Mouse (Mus musculus) telencephalon, adult 2 months (tissue): ENCODE data around the gene Odf2l.
A peak's percentile ranks its signal among the peaks of the same experiment; 100 is the strongest.

Experiments used
- DNase-seq: peaks from one replicate; pipeline ENCODE4 v3.0.0-alpha.2; 2011; ENCODE audit warnings: low read depth, low spot score

The Odf2l gene

DNA sequence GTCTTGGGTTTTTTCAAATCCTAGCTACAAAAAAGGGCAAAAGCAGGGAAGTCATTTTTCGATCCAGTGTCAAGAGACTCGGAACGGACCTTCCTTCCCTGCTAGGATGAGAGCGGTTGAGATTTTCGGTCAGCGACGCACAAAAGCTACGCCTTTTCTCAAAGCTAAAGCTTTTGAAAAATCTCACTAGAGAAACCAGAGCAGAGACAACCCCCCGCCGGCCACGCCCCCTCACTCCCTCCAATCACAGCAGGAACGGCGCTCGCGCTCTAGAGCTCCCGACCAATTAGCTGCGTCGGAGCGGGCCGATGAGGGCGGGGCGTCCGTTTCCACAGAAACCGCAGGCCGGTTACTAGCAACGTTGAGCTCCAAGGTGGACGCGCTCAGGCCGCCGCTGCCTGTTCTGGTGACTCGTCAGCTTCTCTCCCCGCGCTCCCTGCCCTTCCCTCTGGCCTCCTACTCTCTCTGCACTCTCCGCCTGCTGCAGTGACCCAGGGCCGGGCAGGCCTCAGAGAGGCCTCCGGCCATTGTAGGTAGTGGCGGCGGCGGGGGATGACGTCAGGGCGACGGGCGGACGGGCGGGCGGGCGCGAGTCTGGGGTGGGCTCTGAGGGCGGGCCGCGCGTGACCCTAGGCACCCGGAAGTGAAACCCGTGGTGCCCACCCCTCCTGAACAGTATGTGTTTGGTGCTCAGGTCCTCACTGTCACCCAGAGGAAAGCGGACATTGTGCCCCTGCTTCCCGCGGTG is at the start of gene Odf2l:
Gene Odf2l (plus strand): TSS at position 335 of the 748 bp plus-strand sequence.
- DNase-seq: peak; percentile 96

DNA sequence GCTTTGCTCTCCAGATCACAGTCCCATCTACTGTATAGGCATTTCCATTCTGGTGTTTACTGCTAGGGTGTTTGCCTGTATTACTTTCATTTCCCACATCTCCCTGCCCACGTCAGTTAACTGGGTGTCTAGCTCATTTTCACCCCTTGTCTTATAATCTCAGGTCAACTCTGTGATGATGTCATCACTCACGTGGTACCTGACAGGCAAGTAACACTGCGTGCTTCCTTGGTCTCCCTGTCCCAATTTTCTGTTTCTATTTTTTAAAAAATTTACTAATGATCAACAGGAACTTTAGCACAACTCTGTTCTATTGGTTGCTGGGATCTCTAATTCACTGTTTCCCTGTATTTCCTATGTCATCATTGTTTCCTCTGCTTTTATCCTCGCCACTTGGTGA is 49.4 kb upstream of the Odf2l start:
- no peak for DNase-seq

DNA sequence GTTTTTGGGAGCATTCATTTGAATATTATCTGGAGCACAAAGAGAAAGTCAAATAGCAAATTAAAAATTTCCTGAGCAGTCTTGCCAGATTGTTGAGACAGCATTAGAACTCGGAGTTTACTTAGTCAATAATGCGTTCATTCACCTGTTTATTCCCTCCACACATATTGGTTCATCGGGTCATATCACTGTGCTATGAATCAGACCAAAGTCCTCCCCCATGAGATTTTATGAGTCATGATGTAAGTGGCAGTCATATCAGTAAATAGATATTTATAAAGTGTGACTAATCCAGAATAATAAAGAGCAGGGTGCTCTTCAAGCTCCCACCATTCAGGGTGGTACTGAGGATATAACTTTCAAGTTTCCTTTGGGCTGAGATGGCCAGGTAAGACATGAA is 46.0 kb upstream of the Odf2l start:
- DNase-seq: no peak

DNA sequence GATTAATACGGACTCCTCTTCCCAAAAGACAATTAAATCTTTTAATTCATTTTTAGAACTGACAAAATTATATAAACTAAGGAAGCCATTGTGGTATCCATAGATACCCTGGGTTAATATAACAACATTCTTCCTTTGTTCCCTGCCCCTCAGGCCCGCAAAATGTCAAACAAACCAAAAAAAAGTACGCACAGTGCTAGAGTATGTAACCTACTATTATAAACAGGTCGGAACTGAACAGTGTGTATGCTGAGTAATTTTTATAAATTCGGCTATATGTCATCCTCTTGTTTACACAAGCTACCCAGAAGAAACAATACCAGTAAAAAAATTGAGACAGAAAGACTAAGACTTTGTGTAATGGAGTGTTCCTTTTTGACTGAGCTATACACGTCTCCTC is 40.0 kb upstream of the Odf2l start:
- DNase-seq: no peak

DNA sequence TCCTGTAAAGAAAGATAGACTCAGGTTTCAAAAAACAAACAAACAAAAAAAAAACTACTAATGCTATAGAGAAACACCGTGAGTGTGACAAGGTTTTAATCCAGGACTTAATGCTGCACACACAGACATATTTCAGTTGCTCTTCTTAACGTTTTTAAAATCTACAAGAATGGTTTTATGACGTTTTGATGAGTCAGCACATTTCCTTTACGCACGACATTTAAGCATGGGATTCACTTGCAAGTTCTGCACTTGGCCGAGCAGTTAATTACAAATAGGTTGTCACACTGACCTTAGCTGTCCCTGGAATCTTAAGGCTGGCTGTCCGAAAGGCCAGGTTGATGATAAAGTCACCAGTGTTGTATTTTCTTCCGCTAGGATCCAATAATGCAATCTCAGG is 37.5 kb upstream of the Odf2l start:
- no peak for DNase-seq

DNA sequence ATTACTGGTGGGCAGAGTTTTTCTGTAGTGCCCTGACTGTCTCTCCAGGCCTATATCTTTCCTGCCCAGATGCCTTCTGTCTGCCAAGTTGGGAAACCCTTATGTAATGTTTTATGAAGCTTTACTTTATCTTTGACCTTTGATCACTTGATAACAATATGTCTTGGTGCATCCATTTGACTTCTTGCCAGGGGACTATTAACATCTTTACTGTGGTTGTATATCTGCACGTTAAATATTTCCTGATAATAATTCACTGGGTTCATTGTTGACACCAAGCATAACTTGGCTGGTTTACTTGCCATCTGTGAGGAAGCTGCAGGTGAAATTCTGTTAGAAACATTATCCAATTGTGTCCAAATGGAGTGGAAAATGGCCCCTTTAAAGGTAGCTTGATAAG is 35.3 kb upstream of the Odf2l start:
- no peak for DNase-seq

DNA sequence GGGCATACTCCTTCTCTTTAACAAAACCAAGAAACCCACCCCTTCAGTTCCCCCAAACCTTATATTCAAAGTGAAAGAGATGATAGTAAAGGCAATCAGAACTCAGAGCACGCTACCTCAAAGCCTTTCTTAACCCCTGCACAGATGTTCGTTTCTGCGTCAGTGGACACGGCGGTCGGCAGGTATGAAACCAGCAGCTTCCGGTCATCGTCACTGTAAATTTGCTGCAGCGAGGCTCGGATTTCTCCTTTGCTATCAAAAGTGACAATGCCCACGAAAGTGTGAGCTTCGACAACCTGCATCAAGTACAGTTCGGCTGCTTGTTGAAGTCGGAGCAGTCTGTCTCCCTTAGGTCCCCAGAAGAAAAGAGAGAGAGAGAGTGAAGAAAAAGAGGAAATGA is 32.2 kb upstream of the Odf2l start:
- no peak for DNase-seq

DNA sequence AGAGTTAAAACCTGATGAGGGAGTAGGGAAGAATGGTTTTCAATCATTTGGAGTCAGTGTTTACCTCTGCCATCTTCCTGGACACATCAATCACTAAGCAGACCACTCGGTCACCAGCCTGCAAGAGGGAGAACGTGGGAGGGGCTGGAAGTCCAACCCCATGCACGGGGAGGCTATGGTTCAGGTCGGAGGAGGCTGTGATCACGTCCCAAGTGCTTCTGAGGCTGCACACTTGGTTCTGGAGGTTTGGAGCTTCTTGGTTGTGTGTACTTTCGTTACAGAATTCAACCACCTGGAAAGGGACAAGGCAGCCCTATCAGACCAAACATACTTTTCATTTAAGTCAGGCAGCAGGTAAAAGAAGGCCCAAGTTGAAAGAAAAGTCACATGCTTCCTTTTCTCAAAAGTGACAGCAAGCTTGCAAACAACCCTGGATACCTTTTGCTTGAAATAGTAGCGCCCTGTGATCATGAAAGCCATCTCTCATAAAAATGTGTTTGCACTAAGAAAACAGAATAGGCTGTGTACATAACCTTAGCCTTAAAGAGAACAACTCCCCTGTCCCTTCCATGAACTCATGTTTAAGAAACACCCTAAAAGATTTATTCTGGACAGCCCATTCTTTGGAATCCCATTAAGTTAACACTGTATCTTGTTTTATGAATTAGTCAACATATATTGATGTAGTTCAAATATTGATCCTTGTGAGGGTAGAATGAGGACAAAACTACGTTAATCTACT is 30.4 kb upstream of the Odf2l start:
- DNase-seq: no peak

DNA sequence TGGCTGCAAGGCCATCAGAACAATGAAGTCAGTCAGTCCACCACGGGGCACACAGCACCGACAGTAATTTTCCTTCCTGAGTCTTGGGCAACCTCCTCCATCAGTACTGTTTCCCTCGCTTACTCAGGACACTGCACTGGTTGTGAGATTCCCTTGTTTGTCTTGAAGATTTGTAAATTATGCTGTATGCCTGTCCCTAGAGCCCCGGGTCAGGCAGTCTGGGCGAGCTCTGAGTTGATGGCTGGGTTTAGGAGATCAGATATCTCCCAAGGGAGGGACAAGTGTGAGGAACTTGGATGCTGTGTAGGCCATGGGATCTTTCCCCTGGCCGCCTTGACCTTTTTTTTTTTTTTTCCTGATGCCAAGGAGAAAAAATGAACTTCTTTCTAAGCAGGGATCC is 19.1 kb upstream of the Odf2l start, which contains the start of gene Clca2:
Gene Clca2 (minus strand): TSS at position 153 of the 400 bp plus-strand sequence.
- DNase-seq: no peak

DNA sequence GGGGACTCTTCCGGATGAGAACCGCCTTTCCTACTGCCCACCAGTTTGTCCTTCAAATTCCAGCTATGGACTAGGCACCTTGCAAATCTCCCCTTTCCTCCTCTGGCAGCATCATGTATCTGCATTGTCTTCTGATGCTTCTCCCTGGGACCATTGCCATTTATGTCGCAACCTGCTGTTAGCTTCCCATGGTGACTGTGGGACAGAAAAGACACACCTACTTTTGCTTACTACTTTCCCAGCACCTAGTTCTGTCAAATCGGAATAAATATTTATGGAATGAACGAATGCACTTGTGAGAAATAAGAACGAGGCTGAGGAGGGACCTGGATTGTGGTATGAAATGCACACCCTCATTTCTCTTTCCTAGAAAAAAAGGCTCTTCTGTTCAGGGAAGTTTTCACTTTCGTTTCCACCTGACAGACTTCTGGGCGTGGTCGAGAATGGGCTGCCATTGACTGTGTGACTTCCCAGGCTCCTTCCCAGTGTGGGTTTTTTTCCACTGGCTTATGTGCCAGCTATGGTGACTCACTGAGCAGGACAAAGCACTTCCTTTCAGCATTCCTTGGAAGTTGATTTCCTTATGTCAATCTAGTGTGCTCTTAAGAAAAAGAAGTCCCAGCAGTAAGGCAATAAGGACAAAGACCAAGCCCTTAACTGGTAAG is 16.4 kb upstream of the Odf2l start:
- DNase-seq: no peak

DNA sequence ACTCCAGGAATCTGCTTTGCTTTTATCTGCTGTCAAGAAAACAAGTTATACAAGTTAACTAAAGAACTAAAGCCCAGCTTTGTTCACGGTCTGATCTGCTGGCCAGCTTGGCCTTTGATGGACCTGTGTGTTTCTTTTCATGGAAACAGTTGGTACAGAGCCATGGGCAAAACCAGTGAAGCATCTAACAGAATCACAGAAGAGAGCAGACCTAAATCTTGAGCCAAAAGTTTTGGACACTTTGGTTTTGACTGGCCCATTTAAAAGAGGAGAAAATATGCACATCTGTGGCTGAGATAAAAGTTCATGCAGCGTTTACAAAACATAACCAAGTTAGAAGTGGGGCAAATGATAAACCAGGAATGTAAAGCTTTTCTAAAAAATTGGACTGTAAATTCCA is 15.1 kb upstream of the Odf2l start:
- no peak for DNase-seq

DNA sequence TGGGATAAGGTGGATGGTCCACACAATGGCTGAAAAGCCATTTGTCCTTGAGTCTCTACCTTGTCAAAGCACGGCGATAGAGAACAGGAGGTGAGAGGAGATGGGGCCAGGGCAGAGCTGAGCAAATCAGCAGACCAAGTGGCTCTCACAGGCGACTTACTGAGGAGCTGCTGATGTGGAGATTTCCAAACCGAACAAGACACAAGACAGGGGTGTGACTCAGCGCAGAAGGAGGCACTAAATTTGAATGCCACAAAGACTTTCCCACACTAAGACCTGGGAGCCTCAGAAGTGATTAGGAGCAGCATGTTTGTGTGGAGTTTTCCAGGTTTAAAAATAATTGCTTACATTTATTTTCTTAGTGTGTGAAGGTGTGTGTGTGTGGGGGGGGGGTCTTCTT is 14.6 kb upstream of the Odf2l start:
- no peak for DNase-seq

DNA sequence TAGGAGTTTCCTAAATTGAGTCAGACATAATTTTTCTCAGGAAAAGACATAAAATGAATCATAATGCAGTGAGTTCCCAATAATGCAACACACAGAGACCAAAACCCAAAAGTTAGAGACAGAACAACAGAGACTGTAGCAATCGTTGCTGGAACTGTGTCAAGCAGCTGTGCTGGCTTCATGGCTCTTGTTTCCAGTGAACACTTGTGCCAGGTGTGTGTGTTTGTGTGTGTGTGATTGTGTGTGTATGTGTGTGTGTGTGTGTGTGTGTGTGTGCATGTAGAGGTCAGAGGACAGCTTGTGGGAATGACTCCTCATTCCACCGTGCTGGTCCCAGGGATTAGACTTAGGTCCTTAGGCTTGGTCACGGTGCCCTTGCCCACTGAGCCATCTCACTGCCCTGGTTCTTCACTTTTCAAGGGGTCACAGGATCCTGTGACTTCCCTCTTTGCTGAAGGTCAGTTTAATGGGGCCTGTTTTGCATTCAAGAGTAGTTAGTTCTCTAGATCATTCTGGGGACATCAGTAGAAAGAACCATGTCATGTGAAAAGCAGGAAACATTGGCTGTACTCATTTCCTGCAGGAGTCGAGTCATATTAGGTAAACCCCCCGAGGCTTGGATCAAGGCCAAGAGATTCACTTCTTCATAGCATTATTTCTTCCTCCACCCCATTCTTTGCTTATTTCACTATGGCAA is 13.2 kb upstream of the Odf2l start:
- DNase-seq: no peak

DNA sequence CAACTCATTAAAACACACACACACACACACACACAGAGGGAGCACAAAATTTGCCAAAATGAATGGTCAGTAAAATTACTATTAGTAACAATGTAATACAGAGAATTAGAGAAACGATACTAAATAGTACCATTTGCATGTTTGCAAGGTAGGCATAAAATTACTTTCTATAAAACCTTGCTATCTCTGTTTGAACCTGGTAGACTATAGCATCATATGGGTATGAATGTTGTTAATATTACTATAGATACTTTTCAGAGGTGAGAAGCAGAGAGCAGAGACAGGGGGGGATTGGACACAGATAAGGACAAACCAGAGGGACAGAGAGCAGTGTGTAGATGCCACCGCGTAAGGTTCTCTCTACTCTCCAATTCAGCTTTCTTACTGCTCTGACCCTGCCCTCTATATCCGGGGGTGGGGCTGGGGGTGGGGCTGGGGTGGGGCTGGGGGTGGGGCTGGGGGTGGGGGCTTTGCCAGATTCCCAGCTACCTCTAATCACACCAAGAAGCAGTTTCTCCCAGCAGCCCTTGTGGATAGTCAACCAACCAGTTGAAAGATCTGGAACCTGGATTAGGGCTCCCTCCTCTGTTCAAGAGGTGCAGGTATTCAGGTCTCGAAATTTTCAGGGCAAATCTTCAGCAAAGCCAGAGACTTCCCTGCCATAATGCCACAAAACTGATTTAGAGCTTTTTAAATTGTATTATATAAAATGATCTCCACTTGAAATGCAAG is 12.4 kb upstream of the Odf2l start:
- DNase-seq: no peak

DNA sequence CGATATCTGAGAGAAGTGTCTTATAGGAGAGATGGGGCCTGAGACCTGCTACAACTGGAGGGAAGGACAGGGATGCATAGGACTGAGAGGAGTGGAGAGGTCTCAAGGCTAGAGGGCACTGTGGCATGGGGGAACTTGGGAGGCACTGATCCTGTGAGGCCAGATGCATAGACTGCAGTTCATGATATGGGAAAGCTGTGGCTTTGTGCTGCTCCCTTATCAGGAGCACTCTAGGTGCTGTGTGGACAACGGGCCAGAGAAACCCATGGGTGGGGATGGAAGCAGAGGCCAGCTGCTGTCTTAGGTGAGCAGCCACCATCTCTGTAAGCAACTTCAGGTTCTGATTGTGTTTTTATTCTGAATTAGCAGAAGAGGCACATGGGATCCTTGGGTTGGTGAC is 3.2 kb upstream of the Odf2l start:
- DNase-seq: no peak

DNA sequence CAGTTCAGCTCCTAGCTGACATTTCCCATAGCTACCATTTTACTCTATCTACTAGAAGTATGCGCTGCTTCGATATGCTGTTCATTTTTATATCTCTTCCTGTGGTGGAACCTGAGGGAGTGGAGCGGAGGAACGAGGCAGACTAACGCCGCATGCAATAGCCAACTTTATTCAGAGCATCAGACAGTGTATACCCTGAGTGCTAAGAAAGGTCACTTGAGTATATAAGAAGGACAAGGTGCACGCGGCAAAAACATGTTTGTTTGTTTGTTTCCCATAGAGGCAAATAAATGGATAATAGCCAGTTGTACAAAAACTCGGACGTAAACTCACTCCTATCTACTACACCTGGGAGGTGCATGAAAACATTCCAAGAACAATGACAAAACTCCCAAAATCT is 751 bp upstream of the Odf2l start:
- DNase-seq: no peak

DNA sequence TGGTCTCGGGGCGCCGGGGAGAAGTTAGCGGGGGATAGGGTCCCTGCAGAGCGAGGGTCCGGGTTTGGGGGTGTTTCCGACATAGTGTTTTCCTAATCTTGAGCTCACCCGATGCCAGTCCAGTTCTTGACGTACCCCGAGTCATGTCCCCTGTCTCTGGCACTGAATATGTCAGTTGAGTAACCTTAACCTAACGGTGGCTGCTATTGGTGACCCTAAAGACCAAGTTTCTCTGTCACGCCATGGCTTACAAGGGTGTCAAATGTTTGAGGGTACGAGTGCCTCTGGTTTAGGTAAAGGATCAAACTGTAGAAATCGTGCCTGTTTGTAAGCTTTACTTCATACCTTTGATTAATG is 592 bp downstream of the Odf2l start:
- DNase-seq: no peak

DNA sequence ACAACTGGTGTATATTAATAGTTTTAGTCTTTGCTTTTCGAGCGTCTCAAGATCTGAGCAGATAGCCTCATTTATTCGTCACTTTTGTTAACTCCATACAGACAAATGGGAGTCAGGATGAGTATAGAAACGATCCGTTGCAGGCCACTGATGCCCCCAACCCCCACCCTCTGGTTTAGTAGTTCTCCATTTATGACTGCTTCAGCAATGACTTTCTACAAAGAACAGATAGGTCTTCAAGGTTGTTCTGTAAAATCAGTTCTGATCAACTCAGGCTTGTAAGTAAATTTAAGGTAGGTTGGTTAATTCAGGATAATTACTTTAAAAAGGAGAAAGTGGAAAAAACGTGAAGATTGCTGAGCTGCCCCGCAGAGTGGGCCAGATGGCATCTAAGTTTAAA is 1.0 kb downstream of the Odf2l start:
- DNase-seq: no peak

DNA sequence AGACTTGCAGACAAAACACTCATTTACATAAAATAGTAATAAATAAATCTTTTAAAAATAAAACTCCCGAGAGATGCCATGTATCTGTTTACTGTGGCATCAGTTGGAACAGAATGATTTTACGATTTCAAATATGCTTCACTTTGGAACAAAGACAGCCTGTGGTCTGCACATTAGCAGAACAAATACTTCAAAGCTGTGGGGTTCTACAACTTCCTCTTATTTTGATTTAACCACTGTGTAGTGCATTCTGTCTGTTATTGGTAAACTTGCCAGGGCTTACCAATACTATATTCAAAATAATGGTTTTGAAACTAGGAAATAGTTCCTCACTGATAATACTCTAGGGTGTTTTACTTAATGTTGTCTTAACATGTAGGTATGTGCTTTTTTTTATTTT is 8.2 kb downstream of the Odf2l start:
- DNase-seq: no peak

DNA sequence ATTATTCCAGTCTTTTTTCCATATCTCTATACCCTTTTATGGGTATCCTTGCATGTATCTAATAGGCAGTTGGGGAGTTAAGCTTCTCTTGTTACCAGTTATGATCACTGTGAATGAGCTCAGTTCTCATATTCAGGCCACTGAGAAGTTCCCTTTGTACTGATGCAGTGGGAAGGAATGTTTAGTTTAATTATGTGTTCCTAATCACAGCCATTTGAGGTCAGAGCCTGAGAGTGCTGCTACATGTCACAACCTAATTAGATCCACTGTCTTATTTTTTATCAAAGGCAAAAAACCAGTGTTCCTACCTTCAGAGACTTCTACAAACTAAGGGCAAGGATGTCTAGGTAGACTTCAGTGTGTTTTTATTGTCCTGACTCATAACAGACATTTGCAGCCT is 11.0 kb downstream of the Odf2l start:
- DNase-seq: no peak

DNA sequence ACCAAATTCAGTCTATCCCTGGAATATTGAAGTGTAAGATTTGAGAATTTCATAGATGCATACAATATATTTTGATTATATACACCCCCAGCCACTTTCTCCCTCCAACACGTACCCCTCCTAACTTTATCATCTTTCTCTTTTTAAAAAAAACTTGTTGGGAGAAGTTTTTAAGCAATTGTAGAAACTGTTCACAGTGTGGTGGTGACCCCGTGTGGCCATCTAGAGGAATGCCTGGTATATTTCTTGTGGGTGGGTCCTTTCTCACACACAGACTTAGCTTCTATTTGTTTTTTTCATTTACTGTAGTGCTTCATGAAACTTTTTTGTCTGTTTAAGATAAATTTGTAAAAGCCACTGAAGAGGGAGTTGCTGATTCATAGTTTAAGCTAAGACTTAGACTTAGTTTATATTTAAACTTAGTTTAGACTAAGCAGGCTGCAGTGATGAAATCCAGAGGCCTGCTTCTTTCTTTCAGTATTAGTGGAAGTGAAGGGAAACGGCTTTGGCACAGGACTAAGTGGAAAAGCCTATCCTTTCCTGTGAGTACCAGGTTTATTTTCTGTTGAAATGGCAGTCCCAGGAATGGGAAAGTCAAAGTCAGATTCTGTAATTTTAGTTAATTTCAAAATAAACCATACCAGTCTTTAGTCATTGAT is 13.0 kb downstream of the Odf2l start:
- DNase-seq: no peak
